Mouse (Mus musculus) cortical plate, adult 2 months (tissue): ENCODE measurements around the gene Gm20911. TPM values are rescaled to one million over a fixed set of nuclear protein-coding genes. Genes with fewer than 3 reads are reported as not detected.
"Not testable (repeated sequence)": the region's sequence is repeated elsewhere in the genome, so short reads cannot be mapped to it uniquely, and the experiment has no call there.

ENCODE experiments used
- H3K27ac ChIP-seq: fragments of 200-500 bp; 2 replicates; pipeline ENCODE4 v1.5.1; 2012; ENCODE audit warnings: low read length, control low read depth, inconsistent platforms; ENCODE audit not compliant: insufficient read depth
- H3K4me1 ChIP-seq: fragments of 200-500 bp; 2 replicates; pipeline ENCODE4 v1.6.1; 2011; ENCODE audit warnings: low read length; ENCODE audit not compliant: control insufficient read depth, insufficient read depth
- H3K4me3 ChIP-seq: fragments of 200-500 bp; 2 replicates; pipeline ENCODE4 v1.5.1; 2011; ENCODE audit warnings: mild to moderate bottlenecking, low read length, control low read depth; ENCODE audit not compliant: insufficient read depth
- polyA plus RNA-seq: library from polyadenylated mRNA; depleted of rRNA; stranded (reverse); fragments of >200 nt; gene quantifications from 2 replicates; pipeline ENCODE4 v1.2.3, GENCODE M21; 2012; rRNA removed

Gm20911 gene
- not detected in 2 replicates for polyA plus RNA-seq

DNA sequence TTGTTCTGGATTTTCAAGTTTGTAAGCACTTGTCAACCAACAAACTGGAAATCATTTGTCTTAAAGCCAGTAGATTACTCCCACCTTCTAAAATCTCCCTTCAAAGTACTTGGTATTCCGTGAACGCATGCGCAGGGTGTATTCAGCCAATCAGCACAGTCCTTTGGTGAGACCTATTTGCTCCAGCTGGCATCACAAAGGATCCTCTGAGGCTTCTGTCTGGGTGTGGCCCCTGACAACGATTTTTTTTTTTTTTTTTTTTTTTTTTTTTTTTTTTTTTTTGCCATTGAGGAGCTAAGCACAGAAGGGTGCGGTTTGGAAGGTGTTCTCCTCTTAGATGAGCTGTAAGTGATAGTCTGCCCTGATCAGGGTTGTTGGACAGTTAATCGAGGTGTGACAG lies at the start of gene Gm20911:
Gm20911 (plus strand) TSS at position 301 of the 400 bp plus-strand sequence.
- not testable (repeated sequence) for H3K4me3 ChIP-seq, H3K4me1 ChIP-seq

More for the DNA sequence above, at the start of gene Gm20911:
- H3K27ac ChIP-seq, result not testable (repeated sequence)
